Mouse (Mus musculus) CD4-positive naive resting alpha-beta T cell, adult 76 days (primary cell): Measurements from ENCODE around the gene Fam20a. TPM values are rescaled to one million over a fixed set of nuclear protein-coding genes. Genes with fewer than 3 reads are reported as not detected.

Experiments used
- total RNA-seq: library from RNA; stranded (reverse); gene quantifications from one replicate; pipeline ENCODE4 v1.2.4, GENCODE M21; 2023

The Fam20a gene
- total RNA-seq = not detected

GRCm38 (mm10) chr11:109721781-109722446, at the start of gene Fam20a:
TSS of gene Fam20a (minus strand) at chr11:109722279.

GRCm38 (mm10) chr11:109649206-109649605, 72.9 kb downstream of the Fam20a start, which contains the start of gene Prkar1a:
TSS of gene Prkar1a (plus strand) at chr11:109649405.

Other genes starting within 250 kb of the Fam20a start
- 3.9 TPM for gene Arsg, start 248.9 kb downstream of the Fam20a start, total RNA-seq
- 32.4 TPM for gene Slc16a6, start 248.7 kb downstream of the Fam20a start, total RNA-seq
- gene Wipi1, start 110.3 kb downstream of the Fam20a start, total RNA-seq = 1.3 TPM
- 346 TPM for gene Prkar1a, start 72.9 kb downstream of the Fam20a start, total RNA-seq
- gene 1700012B07Rik, start 105.8 kb upstream of the Fam20a start, total RNA-seq = not detected